Mouse (Mus musculus) heart, embryonic 15.5 days (tissue): ENCODE measurements around the gene Pfkfb2. TPM values are rescaled to one million over a fixed set of nuclear protein-coding genes. Genes with fewer than 3 reads are reported as not detected.

ENCODE experiments used
- ATAC-seq: fragments of 200-750 bp; cut with Nextera tagmentation; replicated peaks from 2 replicates; pipeline ENCODE4 v1.8.0; 2017; ENCODE audit warnings: low read depth, moderate TSS enrichment; ENCODE audit not compliant: insufficient number of reproducible peaks, insufficient read depth, low FRiP score
- H3K27ac ChIP-seq: fragments of 300-500 bp; sonication (generic); 2 replicates; pipeline ENCODE4 v1.5.1; 2015; ENCODE audit warnings: mild to moderate bottlenecking, inconsistent platforms
- H3K27me3 ChIP-seq: fragments of 300-500 bp; sonication (generic); 2 replicates; pipeline ENCODE4 v1.6.1; 2015; ENCODE audit warnings: inconsistent platforms
- H3K36me3 ChIP-seq: fragments of 300-500 bp; sonication (generic); 2 replicates; pipeline ENCODE4 v1.6.1; 2015; ENCODE audit warnings: mild to moderate bottlenecking, inconsistent platforms
- H3K4me1 ChIP-seq: fragments of 300-500 bp; sonication (generic); replicated peaks from 2 replicates; pipeline ENCODE4 v1.6.1; 2015; ENCODE audit warnings: inconsistent platforms
- H3K4me2 ChIP-seq: fragments of 300-500 bp; sonication (generic); 2 replicates; pipeline ENCODE4 v1.6.1; 2015; ENCODE audit warnings: inconsistent platforms, mild to moderate bottlenecking, moderate library complexity
- H3K4me3 ChIP-seq: fragments of 300-500 bp; sonication (generic); 2 replicates; pipeline ENCODE4 v1.5.1; 2015; ENCODE audit warnings: mild to moderate bottlenecking, inconsistent platforms
- H3K9ac ChIP-seq: fragments of 300-500 bp; sonication (generic); 2 replicates; pipeline ENCODE4 v1.6.1; 2015; ENCODE audit warnings: mild to moderate bottlenecking, inconsistent platforms
- H3K9me3 ChIP-seq: fragments of 300-500 bp; sonication (generic); replicated peaks from 2 replicates; pipeline ENCODE4 v1.6.1; 2016; ENCODE audit warnings: inconsistent platforms
- WGBS: fragments of 180-500 bp; shearing (Covaris S2); methylation state at CpG from one replicate; pipeline ENCODE4 v1.1.7; 2015; ENCODE audit warnings: mixed read lengths; 5-methylcytosine and 5-hydroxymethylcytosine counted together
- polyA plus RNA-seq: library from polyadenylated mRNA; unstranded; fragments of >200 nt; fragmentation: Nextera tagmentation; extraction: Ambion mirVana; gene quantifications from 2 replicates; pipeline ENCODE4 v1.2.1, GENCODE M21; 2015

Pfkfb2 gene
- polyA plus RNA-seq, 1 experiment from 2014 or later: 6.2 TPM

DNA sequence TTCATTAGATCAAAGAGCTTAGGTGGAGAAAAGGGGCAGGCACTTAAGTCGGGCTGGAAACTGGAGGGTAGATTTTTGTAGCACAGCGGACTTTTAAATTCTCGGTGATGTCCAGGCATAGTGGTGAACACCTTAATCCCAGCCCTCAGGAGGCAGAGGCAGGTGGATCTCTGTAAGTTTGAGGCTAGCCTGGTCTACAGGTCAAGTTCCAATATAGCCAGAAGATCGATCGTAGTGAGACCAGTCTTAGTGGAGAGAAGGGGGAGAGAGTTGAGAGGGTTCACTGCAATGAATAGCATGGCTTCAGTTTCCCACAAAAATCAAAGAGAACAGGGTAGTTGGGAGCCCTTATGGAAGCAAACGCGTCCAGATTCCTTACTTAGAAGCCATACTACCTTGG is 8.9 kb upstream of the Pfkfb2 start:
- Histone ChIP-seq H3K4me2 (no peak overlapping the region), H3K27me3 (0 out of 2 replicates have a peak, but pooled peaks cover 5% of the 10 kb centered on the region), H3K4me1 (peaks cover 26% of the 10 kb centered on the region), H3K4me3 (no peak overlapping the region), H3K27ac (no peak overlapping the region), H3K36me3 (no peaks in the 10 kb centered on the region), H3K9me3 (no peaks in the 10 kb centered on the region), H3K9ac (no peak overlapping the region)
- WGBS: 85% methylated on average over 7 of the region's 7 CpGs
- ATAC-seq: no peak

DNA sequence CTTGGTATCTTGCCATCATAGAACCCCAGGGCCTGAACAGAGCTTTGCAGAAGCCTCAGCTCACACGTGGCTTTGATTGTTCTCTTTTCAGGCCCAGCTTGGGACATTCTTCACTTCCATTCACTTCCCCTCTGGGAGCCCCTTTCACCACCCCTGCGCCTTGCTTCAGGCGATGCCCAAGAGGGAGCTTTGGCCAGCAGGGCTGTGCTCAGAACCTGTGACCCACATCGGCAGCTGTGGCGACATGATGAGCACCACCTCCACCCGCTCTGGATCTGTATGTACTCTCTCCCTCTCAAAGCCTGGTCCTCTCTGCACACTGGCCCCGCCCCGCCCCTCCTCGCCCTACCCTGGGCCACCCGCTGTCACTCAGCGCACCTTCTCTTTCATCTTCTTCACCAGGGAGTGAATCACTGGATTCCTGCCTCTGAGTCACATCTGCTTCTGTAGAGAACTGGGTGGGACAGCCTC is 8.4 kb upstream of the Pfkfb2 start:
- H3K27ac ChIP-seq: no peak overlapping the region
- no peak overlapping the region for H3K9ac ChIP-seq
- H3K27me3 ChIP-seq: 0 out of 2 replicates have a peak, but pooled peaks cover 5% of the 10 kb centered on the region
- H3K4me3 ChIP-seq: no peak overlapping the region
- no peak for ATAC-seq
- no peaks in the 10 kb centered on the region for H3K9me3 ChIP-seq
- peaks cover 26% of the 10 kb centered on the region for H3K4me1 ChIP-seq
- H3K36me3 ChIP-seq: no peaks in the 10 kb centered on the region
- no peak overlapping the region for H3K4me2 ChIP-seq
- WGBS: 47% methylated on average over 11 of the region's 11 CpGs

DNA sequence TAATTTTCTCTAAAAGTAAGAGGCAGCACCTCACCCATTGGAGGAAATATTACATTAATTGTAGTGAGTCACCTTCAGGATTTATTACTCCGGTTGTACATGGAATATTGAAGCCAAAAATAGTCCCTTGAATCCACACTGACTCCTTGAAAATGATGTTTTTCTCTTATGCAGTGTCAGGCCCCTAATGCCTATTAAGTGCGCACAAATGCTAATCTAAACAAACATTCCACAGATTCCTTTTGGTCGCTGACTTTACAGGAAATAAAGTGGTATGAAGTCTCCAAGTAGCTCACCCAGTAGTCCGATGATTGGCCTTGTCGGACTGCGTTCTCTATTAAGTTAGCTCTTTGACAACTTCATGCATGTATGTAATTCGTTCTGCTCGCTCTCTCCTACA is 5.8 kb upstream of the Pfkfb2 start:
- 50% methylated on average over 8 of the region's 8 CpGs for WGBS
- no peak overlapping the region for H3K4me2 ChIP-seq

DNA sequence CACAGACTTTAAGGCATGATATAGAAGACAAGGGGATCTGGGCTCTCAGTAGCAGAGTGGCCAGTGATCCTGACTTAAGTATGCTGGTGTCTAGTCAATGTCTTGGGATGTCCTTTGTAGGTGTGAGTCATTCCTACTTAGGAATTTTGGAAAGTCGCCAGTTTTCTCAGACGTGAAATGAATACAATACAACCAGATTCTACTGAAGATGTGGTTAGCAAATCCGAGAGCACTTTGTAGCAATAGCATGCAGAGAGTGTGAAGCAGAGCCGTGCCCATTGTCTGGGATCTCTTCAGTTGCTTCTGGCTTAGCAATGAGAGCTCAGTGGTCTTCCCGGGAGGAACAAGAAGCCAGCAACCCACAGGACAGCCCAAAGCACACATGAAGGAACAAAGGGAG is 5.4 kb upstream of the Pfkfb2 start:
- 56% methylated on average over 5 of the region's 5 CpGs for WGBS
- no peak for ATAC-seq
- Histone ChIP-seq H3K36me3 (no peaks in the 10 kb centered on the region), H3K9ac (no peak overlapping the region), H3K4me3 (no peak overlapping the region), H3K9me3 (no peaks in the 10 kb centered on the region), H3K27me3 (0 out of 2 replicates have a peak, but pooled peaks cover 5% of the 10 kb centered on the region), H3K4me1 (peaks cover 19% of the 10 kb centered on the region), H3K27ac (no peak overlapping the region), H3K4me2 (no peak overlapping the region)

More for the DNA sequence above, 5.8 kb upstream of the Pfkfb2 start:
- ATAC-seq: no peak
- Histone ChIP-seq H3K36me3 (no peaks in the 10 kb centered on the region), H3K9me3 (no peaks in the 10 kb centered on the region), H3K27me3 (0 out of 2 replicates have a peak, but pooled peaks cover 5% of the 10 kb centered on the region), H3K4me3 (no peak overlapping the region), H3K9ac (no peak overlapping the region), H3K27ac (no peak overlapping the region), H3K4me1 (peaks cover 19% of the 10 kb centered on the region)

DNA sequence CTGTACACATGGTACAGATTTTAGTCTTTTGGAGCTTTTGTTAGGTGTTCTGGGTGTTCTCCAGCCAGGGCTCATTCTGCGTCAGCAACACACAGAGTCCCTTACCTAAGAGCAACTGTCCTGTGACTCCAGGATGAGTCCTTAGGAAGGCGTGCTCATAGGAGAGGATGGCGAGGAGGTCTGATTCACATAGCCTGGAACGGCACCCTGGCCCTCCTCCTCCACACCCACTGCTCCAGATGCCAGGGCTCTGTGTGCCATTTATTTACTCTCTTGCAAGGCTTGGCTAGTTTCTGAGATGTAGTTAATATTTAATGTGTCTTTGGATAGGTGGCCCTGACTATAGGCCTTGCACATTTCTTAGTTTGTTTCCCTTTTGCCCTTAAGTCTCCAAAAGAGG is 4.6 kb upstream of the Pfkfb2 start:
- no peak overlapping the region for H3K27ac ChIP-seq
- WGBS: 86% methylated on average over 4 of the region's 4 CpGs
- no peaks in the 10 kb centered on the region for H3K36me3 ChIP-seq
- no peak overlapping the region for H3K4me2 ChIP-seq
- ATAC-seq: no peak
- H3K9me3 ChIP-seq: no peaks in the 10 kb centered on the region
- H3K4me3 ChIP-seq: no peak overlapping the region
- 0 out of 2 replicates have a peak, but pooled peaks cover 5% of the 10 kb centered on the region for H3K27me3 ChIP-seq
- H3K9ac ChIP-seq: no peak overlapping the region
- peaks cover 19% of the 10 kb centered on the region for H3K4me1 ChIP-seq

DNA sequence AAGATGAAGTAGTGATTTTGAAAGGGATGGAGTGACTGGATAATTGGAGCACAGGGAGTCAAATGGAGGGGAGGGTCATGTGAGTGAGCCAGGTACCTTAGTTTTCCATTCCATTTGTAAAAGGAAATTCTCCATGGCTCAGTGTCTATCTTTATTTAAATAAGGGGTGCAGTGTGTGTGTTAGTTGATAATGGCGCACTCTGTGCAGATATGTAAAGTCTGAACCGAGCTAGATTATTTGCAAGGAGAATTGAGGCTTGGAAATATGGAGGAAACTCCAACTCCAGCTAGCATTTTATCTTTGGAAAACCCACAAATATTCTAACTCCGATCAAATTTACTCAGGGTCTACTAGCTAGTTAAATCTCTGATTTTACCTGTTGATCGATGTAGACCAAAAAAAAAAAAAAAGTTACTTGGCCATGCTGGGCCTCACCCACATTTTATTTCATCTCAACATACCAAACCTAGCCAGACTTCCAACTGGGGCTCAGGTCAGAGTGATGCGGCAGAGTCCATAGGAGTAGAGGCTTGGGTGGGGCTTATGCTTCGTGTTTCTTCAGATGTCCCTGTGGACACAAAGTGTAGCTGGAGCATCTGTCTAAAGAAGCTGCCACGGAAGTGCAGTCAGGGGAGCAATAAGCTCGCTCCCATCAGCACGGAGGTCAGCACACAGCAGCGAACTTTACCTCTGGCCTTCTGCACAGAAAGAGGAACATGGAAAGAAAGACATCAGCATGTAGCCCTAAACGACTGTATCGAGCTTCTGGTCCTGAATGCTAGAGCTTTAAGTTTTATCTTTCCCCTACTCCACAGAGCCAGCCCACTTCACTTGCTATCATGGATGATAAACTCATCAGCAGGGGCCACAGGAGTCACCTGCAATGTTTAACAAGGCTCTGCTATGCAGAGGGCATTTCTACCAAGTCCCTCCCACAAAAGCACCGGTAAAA is 3.9 kb upstream of the Pfkfb2 start:
- no peaks in the 10 kb centered on the region for H3K36me3 ChIP-seq
- no peak overlapping the region for H3K27ac ChIP-seq
- no peaks in the 10 kb centered on the region for H3K9me3 ChIP-seq
- WGBS: 76% methylated on average over 13 of the region's 13 CpGs
- no peak overlapping the region for H3K9ac ChIP-seq
- H3K4me2 ChIP-seq: no peak overlapping the region
- 0 out of 2 replicates have a peak, but pooled peaks cover 3% of the 10 kb centered on the region for H3K27me3 ChIP-seq
- no peak overlapping the region for H3K4me3 ChIP-seq
- H3K4me1 ChIP-seq: peaks cover 19% of the 10 kb centered on the region
- no peak for ATAC-seq

DNA sequence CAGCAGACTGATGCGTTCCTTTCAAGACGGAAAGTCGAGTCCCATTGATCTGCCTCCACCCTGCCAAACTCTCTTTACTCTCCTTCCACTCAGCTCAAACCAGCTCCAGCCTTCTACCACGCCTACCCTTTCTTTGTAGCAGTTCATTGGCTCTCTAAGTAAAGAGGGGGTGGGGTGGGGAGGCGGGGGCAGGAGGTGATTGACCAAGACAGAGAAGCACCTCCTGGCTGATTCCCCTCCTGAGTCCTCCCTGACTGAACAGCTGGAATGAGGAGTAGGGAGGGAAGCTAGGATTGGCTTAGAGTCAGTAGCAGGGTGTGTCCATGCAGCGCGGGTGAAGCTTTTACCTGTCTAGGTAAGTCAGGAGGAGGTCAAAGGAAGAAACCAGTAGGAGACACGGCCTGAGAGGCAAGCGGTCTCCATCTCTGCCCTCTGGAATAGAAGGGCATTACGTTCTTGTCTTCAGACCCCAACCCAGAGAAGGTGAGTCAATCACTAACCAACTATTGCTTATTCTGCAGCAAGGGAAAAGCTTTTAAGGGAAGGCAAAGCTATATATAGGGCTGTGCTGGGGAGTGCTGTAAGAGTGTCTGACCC is 2.8 kb upstream of the Pfkfb2 start, which contains the start of gene AA986860:
TSS of gene AA986860 (plus strand) at position 236 of the 597 bp plus-strand sequence.
- peaks cover 19% of the 10 kb centered on the region for H3K4me1 ChIP-seq
- H3K27ac ChIP-seq: no peak within 1 kb of the TSS
- no peaks in the 10 kb centered on the region for H3K27me3 ChIP-seq
- H3K9ac ChIP-seq: no peak within 1 kb of the TSS
- peak within 1 kb of the TSS; percentile 17 for H3K4me3 ChIP-seq
- H3K9me3 ChIP-seq: no peaks in the 10 kb centered on the region
- peak within 1 kb of the TSS; percentile 56 for H3K4me2 ChIP-seq
- 11% methylated on average over 10 of the region's 10 CpGs for WGBS
- ATAC-seq: peak; percentile 71; the same call in 1 of the 2 replicates
- no peaks in the 10 kb centered on the region for H3K36me3 ChIP-seq

DNA sequence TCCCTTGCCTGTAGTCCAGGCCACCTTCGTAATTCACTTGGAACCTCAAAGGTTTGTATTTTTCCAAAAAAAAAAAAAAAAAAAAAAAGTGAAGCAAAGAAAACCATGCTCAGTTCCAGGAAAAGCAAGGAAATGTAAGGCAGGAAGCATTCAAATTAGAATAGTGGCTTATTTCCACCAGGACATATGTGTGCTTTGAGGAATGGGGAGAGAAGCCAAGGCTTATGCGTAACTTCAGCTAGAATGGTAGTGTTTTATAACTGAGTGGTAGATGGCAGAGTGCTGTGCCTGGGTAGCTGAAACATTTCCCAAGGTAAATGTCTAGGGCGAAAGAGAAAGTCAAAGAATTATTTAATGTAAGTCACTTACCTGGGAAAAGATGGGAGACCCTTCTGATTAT is 345 bp downstream of the Pfkfb2 start:
- Histone ChIP-seq H3K4me3 (no peak overlapping the region), H3K9ac (no peak overlapping the region), H3K4me1 (peaks cover 12% of the 10 kb centered on the region), H3K36me3 (no peaks in the 10 kb centered on the region), H3K9me3 (no peaks in the 10 kb centered on the region), H3K4me2 (no peak overlapping the region), H3K27ac (no peak overlapping the region), H3K27me3 (no peaks in the 10 kb centered on the region)
- WGBS: 88% methylated on average over 3 of the region's 3 CpGs
- no peak for ATAC-seq

DNA sequence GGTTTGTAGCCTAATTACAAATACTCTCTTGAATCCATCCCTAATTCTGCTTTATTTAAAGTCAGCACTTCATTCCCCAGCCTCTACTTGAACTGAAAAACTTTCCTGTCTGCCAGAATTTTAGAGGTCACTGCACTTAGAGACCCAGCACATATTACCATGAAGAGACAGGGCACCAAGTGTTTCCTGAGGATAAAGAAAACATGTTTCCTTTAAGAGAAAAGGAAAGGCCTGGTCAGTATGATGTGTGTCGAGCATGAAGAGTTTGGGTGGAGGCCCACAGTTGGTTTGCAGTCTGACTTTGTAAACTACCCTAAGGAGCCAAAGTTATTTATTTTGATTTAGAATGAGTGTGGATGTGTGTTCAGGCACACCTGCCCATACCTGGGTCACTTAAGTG is 983 bp downstream of the Pfkfb2 start:
- ATAC-seq: no peak
- no peaks in the 10 kb centered on the region for H3K36me3 ChIP-seq
- no peak overlapping the region for H3K9ac ChIP-seq
- no peaks in the 10 kb centered on the region for H3K9me3 ChIP-seq
- H3K4me2 ChIP-seq: no peak overlapping the region
- no peak overlapping the region for H3K27ac ChIP-seq
- peaks cover 8% of the 10 kb centered on the region for H3K4me1 ChIP-seq
- 44% methylated on average over 1 of the region's 1 CpGs for WGBS
- no peaks in the 10 kb centered on the region for H3K27me3 ChIP-seq
- H3K4me3 ChIP-seq: no peak overlapping the region

DNA sequence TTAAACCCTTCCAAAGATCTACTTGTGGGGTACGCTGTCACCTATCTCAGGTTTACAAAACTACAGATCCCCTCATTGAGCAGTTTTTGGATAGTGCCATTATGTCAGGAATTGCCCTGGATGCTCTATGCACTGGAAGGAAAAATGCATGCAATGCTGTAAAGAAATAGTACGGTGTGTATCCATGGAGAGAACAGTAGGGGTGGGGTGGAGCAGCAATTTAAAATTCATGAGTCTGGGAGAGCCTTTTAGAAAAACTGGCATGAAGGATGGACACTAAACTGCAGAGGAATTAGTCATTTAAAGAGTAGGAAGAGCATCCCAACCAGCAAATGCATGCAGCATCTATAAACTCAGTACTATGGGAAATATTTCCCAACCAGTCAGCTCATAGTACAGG is 2.7 kb downstream of the Pfkfb2 start:
- Histone ChIP-seq H3K9ac (no peak overlapping the region), H3K27ac (no peak overlapping the region), H3K36me3 (no peaks in the 10 kb centered on the region), H3K4me1 (peaks cover 1% of the 10 kb centered on the region; the same call in 1 of the 2 replicates), H3K4me3 (no peak overlapping the region), H3K27me3 (no peaks in the 10 kb centered on the region), H3K9me3 (no peaks in the 10 kb centered on the region), H3K4me2 (no peak overlapping the region)
- WGBS: 94% methylated on average over 2 of the region's 2 CpGs
- no peak for ATAC-seq

DNA sequence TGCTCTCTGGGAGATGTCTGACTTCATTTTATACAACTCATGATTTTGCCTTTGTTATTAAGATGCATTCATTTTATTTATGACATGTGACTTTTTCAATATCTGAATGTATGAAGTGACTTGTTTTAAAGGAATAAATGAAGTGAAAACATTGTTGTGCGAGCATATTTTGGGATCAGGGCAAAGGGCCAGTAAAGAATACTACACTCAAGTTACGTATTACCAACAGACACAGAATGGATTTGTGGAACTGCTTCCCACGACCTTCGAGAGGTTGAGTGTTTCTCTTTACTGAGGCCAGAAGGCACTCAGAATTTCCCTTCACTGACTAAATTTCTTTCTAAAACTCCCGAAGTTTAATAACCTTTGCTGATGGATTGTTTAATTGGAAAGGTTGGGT is 4.8 kb downstream of the Pfkfb2 start:
- no peak overlapping the region for H3K27ac ChIP-seq
- H3K4me3 ChIP-seq: no peak overlapping the region
- no peaks in the 10 kb centered on the region for H3K9me3 ChIP-seq
- no peaks in the 10 kb centered on the region for H3K27me3 ChIP-seq
- H3K36me3 ChIP-seq: 0 out of 2 replicates have a peak, but pooled peaks cover 1% of the 10 kb centered on the region
- 0 out of 2 replicates have a peak, but pooled peaks cover under 1% of the 10 kb centered on the region for H3K4me1 ChIP-seq
- no peak for ATAC-seq
- WGBS: 90% methylated on average over 5 of the region's 5 CpGs
- no peak overlapping the region for H3K9ac ChIP-seq
- H3K4me2 ChIP-seq: no peak overlapping the region
